Mouse (Mus musculus): ENCODE data around the gene Chm. TPM values are rescaled to one million over a fixed set of nuclear protein-coding genes. Genes with fewer than 3 reads are reported as not detected.
"Not testable (repeated sequence)": the region's sequence is repeated elsewhere in the genome, so short reads cannot be mapped to it uniquely, and the experiment has no call there.

Chm gene
- total RNA-seq (2022) = 10 to 100 TPM; 13.6 to 18.3 (median 16.5) TPM

GRCm38 (mm10) chrX:113185230-113185985, at the start of gene Chm:
Chm (minus strand) TSS chrX:113185517.
- DNase-seq (ENCODE audit: low spot score in 2 of 2) = peak in 1 of 2 experiments; percentile 2

GRCm38 (mm10) chrX:113193901-113194300, 8.6 kb upstream of the Chm start:
- no peak for DNase-seq (ENCODE audit: low spot score in 2 of 2)

GRCm38 (mm10) chrX:113184569-113185229, 618 bp downstream of the Chm start:
- no peak for DNase-seq (ENCODE audit: low spot score in 2 of 2)

- not testable (repeated sequence) for DNase-seq (ENCODE audit: low spot score in 2 of 2)
Measured at GRCm38 (mm10) chrX:113180856-113181255, 4.5 kb downstream of the Chm start.

GRCm38 (mm10) chrX:113172766-113173165, 12.6 kb downstream of the Chm start:
- DNase-seq (ENCODE audit: low spot score in 2 of 2) = no peak

- DNase-seq (ENCODE audit: low spot score in 2 of 2) = no peak
Measured at GRCm38 (mm10) chrX:113172271-113172670, 13.0 kb downstream of the Chm start.

GRCm38 (mm10) chrX:113160268-113160860, 25.0 kb downstream of the Chm start:
- DNase-seq (ENCODE audit: low spot score in 2 of 2) = no peak

- DNase-seq (ENCODE audit: low spot score in 2 of 2) = no peak
Measured at GRCm38 (mm10) chrX:113084171-113084570, 101.1 kb downstream of the Chm start.

GRCm38 (mm10) chrX:113076053-113076452, 109.3 kb downstream of the Chm start:
- no peak for DNase-seq (ENCODE audit: low spot score in 2 of 2)

- DNase-seq (ENCODE audit: low spot score in 2 of 2) = no peak
Measured at GRCm38 (mm10) chrX:113074823-113075222, 110.5 kb downstream of the Chm start.

GRCm38 (mm10) chrX:113003621-113004020, 181.7 kb downstream of the Chm start:
- no peak for DNase-seq (ENCODE audit: low spot score in 2 of 2)

- DNase-seq (ENCODE audit: low spot score in 2 of 2) = no peak
Measured at GRCm38 (mm10) chrX:113002192-113002591, 183.1 kb downstream of the Chm start.

Small RNA genes within 50 kb of the gene (microRNA-seq; reads per million reads assigned to microRNA genes)
- 3,306 reads per million, percentile 88 among the genes with 10 or more reads in this experiment for gene Mir361

Other genes with a start within 250 kb of the Chm start
- gene Dach2, start 112.0 kb upstream of the Chm start, total RNA-seq (2022) = 1 to 10 TPM; 1.6 to 3.8 (median 2.1) TPM